ENCODE assay signal across 8 mouse cellular contexts in genomic region chr12:32059707-32060106, GRCm38 (mm10). TPM values are rescaled to one million over a fixed set of nuclear protein-coding genes. Genes with fewer than 3 reads are reported as not detected.
DNase-seq lines count a peak whose midpoint lies in the region; ATAC-seq and TF ChIP-seq lines count a peak whose summit lies in the region.

No protein-coding gene starts in this region.

- no peak overlapping the region for H3K9ac ChIP-seq in heart, postnatal 0 days (replicated peaks; ENCODE audit: low read depth, low read length)
- H3K9ac ChIP-seq in forebrain, embryonic 16.5 days (replicated peaks; ENCODE audit: low read depth, low read length): peak overlapping the region; percentile 98
- H3K9ac ChIP-seq in liver, embryonic 15.5 days: peak overlapping the region; percentile 100
- H3K9ac ChIP-seq in stomach, postnatal 0 days (ENCODE audit: low read length): 0 out of 2 replicates have a peak overlapping the region, but pooled peaks have one; percentile 2

- ATAC-seq in heart, postnatal 0 days (ENCODE audit: insufficient read depth, low read depth): no peak
- 0 out of 2 replicates have a peak, but pooled peaks have one; percentile 12 for ATAC-seq in forebrain, embryonic 16.5 days
- no peak for ATAC-seq in liver, embryonic 15.5 days (ENCODE audit: insufficient read depth)
- no peak for ATAC-seq in stomach, postnatal 0 days (ENCODE audit: low FRiP score, low TSS enrichment)

- H3K4me2 ChIP-seq in heart, postnatal 0 days (ENCODE audit: low read depth, low read length): peak overlapping the region; percentile 88; the same call in 1 of the 2 replicates
- H3K4me2 ChIP-seq in forebrain, embryonic 16.5 days (ENCODE audit: low read length): peak overlapping the region; percentile 74
- H3K4me2 ChIP-seq in liver, embryonic 15.5 days: peak overlapping the region; percentile 84
- peak overlapping the region; percentile 94 for H3K4me2 ChIP-seq in stomach, postnatal 0 days (replicated peaks; ENCODE audit: low read depth)

- TF ChIP-seq CTCF in heart, postnatal 0 days (IDR thresholded peaks at IDR 0.05; ENCODE audit: low read depth): no peak
- no peak for TF ChIP-seq CTCF in stomach, postnatal 0 days (IDR thresholded peaks at IDR 0.05; ENCODE audit: low read depth)

- TF ChIP-seq EP300 in heart, postnatal 0 days (IDR thresholded peaks at IDR 0.05; ENCODE audit: low read depth): no peak
- TF ChIP-seq EP300 in stomach, postnatal 0 days (optimal IDR thresholded peaks at IDR 0.05): no peak

- DNase-seq in heart, postnatal 0 days (ENCODE audit: low spot score): no peak
- DNase-seq in heart, adult 8-10 months (ENCODE audit: low spot score): no peak
- peak; percentile 52 for DNase-seq in brain, adult 2 months (ENCODE audit: low read depth, low spot score)
- no peak for DNase-seq in stomach, postnatal 0 days (ENCODE audit: low spot score)
- no peak for DNase-seq in ovary, postnatal 36 days (ENCODE audit: low spot score)
- no peak for DNase-seq in thymus, postnatal 0 days (ENCODE audit: low spot score)

- H3K27me3 ChIP-seq in heart, postnatal 0 days (ENCODE audit: control insufficient read depth, insufficient read depth, low read length): no peaks in the 10 kb centered on the region
- no peaks in the 10 kb centered on the region for H3K27me3 ChIP-seq in forebrain, embryonic 16.5 days (replicated peaks; ENCODE audit: control insufficient read depth, insufficient read depth, low read length)
- H3K27me3 ChIP-seq in liver, embryonic 15.5 days: no peaks in the 10 kb centered on the region
- no peaks in the 10 kb centered on the region for H3K27me3 ChIP-seq in stomach, postnatal 0 days (ENCODE audit: control insufficient read depth, insufficient read depth, low read length)

- 73% methylated on average over 6 of the region's 6 CpGs for WGBS in heart, postnatal 0 days
- WGBS in forebrain, embryonic 16.5 days: under 1% methylated on average over 6 of the region's 6 CpGs
- WGBS in liver, embryonic 15.5 days (ENCODE audit: insufficient replicate concordance): 11% methylated on average over 6 of the region's 6 CpGs
- 32% methylated on average over 6 of the region's 6 CpGs for WGBS in stomach, postnatal 0 days

- no peaks in the 10 kb centered on the region for H3K9me3 ChIP-seq in heart, postnatal 0 days (replicated peaks; ENCODE audit: control insufficient read depth, low read length)
- H3K9me3 ChIP-seq in forebrain, embryonic 16.5 days (ENCODE audit: control insufficient read depth, low read length): no peaks in the 10 kb centered on the region
- H3K9me3 ChIP-seq in liver, embryonic 15.5 days (replicated peaks): no peaks in the 10 kb centered on the region
- H3K9me3 ChIP-seq in stomach, postnatal 0 days (ENCODE audit: control insufficient read depth, low read length): no peaks in the 10 kb centered on the region

- H3K27ac ChIP-seq in heart, postnatal 0 days (ENCODE audit: low read depth): no peak overlapping the region
- H3K27ac ChIP-seq in forebrain, embryonic 16.5 days (ENCODE audit: low read length): peak overlapping the region; percentile 64
- peak overlapping the region; percentile 98 for H3K27ac ChIP-seq in liver, embryonic 15.5 days (replicated peaks)
- H3K27ac ChIP-seq in stomach, postnatal 0 days (replicated peaks): no peak overlapping the region

- no peaks in the 10 kb centered on the region for H3K36me3 ChIP-seq in heart, postnatal 0 days (replicated peaks; ENCODE audit: control insufficient read depth, insufficient read depth, low read length)
- 0 out of 2 replicates have a peak, but pooled peaks cover 3% of the 10 kb centered on the region for H3K36me3 ChIP-seq in forebrain, embryonic 16.5 days (ENCODE audit: control insufficient read depth, insufficient read depth)
- H3K36me3 ChIP-seq in liver, embryonic 15.5 days (replicated peaks): peaks cover 17% of the 10 kb centered on the region
- H3K36me3 ChIP-seq in stomach, postnatal 0 days (ENCODE audit: control insufficient read depth, insufficient read depth, low read length): no peaks in the 10 kb centered on the region

- H3K4me3 ChIP-seq in heart, postnatal 0 days (ENCODE audit: low read depth, low read length): no peak overlapping the region
- peak overlapping the region; percentile 94 for H3K4me3 ChIP-seq in forebrain, embryonic 16.5 days (replicated peaks; ENCODE audit: low read length)
- peak overlapping the region; percentile 100 for H3K4me3 ChIP-seq in liver, embryonic 15.5 days (replicated peaks)
- peak overlapping the region; percentile 66 for H3K4me3 ChIP-seq in stomach, postnatal 0 days (ENCODE audit: low read depth, low read length)

- H3K4me1 ChIP-seq in heart, postnatal 0 days (ENCODE audit: control insufficient read depth, insufficient read depth): peaks cover 7% of the 10 kb centered on the region; the same call in 1 of the 2 replicates
- H3K4me1 ChIP-seq in forebrain, embryonic 16.5 days (replicated peaks; ENCODE audit: control insufficient read depth, insufficient read depth, low read length): peaks cover 29% of the 10 kb centered on the region
- H3K4me1 ChIP-seq in liver, embryonic 15.5 days (replicated peaks): peaks cover 61% of the 10 kb centered on the region
- H3K4me1 ChIP-seq in stomach, postnatal 0 days (replicated peaks; ENCODE audit: control insufficient read depth, insufficient read depth): no peaks in the 10 kb centered on the region

RNA-seq across cellular contexts. Expression of gene Prkar2b, which starts 1.4 kb away (rescaled TPM):
- 1.8 TPM in 1 of 2 replicates, not detected in the other for total RNA-seq in heart, postnatal 0 days (2014; rRNA removed; ENCODE audit: low replicate concordance)
- polyA plus RNA-seq in heart, postnatal 0 days (2015; fragmentation: Nextera tagmentation; extraction: Ambion mirVana): 2.6 TPM in 2 replicates
- 1 to 10 TPM; 3.0 to 3.8 (median 3.4) TPM for total RNA-seq in heart, adult 8-10 months (2022)
- 140 and 150 TPM in 2 replicates for polyA plus RNA-seq in forebrain, embryonic 16.5 days (2015; fragmentation: Nextera tagmentation; extraction: Ambion mirVana)
- polyA plus RNA-seq in liver, embryonic 15.5 days (2015; fragmentation: Nextera tagmentation; extraction: Ambion mirVana): 66.8 and 70.4 TPM in 2 replicates
- 16.3 and 17.9 TPM in 2 replicates for polyA plus RNA-seq in stomach, postnatal 0 days (2015; fragmentation: Nextera tagmentation; extraction: Ambion mirVana)
- polyA plus RNA-seq in thymus, postnatal 0 days (2015; fragmentation: Nextera tagmentation; extraction: Ambion mirVana): 11.8 and 13.2 TPM in 2 replicates

Comparison
In these comparisons a context has a peak if more than half of its experiments do, and no peak if none do; other contexts are left out.
1. H3K27ac ChIP-seq: peak in forebrain, embryonic 16.5 days (single experiment) and liver, embryonic 15.5 days (single experiment); none in heart, postnatal 0 days (single experiment) and stomach, postnatal 0 days (single experiment).
2. Peak in every context shown above with its lines, with median percentiles within 50 percentile points of each other: H3K4me2 ChIP-seq.